Mouse (Mus musculus): ENCODE results near the gene Knstrn.

Knstrn gene

DNA sequence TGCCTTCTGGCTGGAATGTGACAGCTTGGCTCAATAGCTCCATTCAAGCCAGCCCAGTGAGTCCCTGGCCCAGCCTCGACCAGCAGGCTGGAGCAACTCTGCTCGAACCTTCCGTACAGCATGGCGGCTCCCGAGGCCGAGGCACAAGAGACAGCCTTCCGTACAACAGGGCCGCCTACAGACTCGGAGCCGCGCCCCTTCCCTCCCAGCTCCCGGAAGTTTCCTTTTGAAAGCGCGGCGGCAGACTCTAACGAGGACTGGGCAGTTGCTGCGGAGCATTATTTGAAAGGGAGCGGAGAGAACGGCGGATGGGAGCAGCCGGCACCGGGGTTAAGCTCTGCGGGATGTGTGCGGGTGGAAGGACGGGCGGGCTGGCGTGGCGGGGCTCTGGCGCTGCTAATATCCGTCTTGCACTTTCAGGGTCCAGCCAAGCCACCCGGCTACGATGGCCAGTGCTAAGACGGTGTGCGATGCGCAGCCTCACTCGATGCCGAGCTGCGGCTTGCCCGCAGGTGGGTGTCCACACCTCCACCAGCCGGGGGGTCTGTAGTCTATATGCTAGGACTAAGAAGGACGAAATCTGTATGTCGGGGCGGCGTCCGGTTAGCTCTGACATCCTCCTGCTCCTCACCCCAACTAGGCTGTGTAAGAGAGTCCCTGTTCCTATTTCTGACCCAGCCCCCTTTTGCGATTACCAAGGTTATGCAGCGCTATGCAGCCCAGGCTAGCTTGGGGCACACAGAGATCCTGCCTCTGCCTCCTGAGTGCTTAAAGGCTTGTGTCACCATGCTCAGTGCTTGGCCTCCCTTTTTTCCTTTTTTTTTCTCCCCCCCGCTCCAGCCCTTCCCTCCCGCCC lies at the start of gene Knstrn:
Gene Knstrn (plus strand): TSS at position 23 of the 856 bp plus-strand sequence.
- peak; percentile 77 to 84 for DNase-seq (ENCODE audit: low spot score in 2 of 2)

DNA sequence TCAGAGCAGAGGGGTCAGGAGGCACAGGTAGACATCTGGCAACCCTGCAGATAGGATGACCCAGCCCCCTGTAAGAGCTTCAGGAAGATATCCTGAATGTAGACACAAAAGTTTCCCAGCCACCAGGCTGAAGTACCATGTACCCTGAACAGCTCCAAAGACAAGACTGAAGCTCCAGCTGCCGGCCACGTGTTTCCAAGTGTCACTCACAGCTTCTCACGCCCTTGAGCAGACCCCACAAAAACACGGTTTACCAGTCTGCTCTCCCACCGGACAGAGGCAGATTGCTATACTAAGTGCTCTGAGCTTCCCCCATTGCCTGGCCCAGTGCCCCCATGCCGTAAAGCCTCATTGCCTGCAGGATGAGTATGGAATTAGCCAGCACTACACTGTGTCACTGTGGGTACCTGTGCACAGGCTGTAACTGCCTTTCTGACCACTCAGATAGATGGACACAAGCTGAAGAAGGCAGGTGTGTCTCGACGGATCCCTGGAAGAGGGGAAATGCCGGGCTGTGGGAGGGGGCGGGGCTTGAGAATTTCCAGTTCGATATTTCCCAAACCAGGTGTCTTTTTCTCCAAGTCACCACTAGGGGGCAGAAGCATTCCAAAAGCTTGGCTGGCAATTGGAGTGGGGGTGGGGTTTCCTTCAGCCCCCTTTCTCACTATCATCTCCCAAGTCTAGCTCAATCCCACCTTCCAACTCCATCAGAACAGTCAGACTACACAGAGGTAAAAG lies 49.5 kb upstream of the Knstrn start:
- DNase-seq (ENCODE audit: low spot score in 2 of 2) = no peak

DNA sequence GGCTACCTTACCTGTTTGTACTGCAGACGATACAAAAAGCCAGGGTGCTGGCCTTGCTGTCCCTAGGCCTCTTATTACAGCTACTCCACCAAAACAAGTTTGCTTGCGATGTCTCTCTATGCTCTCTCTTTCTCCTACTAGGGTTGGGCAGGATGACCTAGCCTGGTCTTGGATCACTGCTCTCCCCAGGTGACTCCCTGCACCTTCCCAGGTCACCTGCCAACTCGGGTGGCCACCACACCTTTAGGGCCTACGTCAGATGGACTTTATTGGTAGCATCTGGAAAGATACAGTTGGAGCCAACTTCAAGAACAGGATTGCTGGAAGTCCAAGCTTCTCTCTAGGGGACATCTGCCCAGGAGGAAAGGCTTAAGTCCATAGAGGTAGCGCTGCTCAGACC lies 48.9 kb upstream of the Knstrn start:
- no peak for DNase-seq (ENCODE audit: low spot score in 2 of 2)

DNA sequence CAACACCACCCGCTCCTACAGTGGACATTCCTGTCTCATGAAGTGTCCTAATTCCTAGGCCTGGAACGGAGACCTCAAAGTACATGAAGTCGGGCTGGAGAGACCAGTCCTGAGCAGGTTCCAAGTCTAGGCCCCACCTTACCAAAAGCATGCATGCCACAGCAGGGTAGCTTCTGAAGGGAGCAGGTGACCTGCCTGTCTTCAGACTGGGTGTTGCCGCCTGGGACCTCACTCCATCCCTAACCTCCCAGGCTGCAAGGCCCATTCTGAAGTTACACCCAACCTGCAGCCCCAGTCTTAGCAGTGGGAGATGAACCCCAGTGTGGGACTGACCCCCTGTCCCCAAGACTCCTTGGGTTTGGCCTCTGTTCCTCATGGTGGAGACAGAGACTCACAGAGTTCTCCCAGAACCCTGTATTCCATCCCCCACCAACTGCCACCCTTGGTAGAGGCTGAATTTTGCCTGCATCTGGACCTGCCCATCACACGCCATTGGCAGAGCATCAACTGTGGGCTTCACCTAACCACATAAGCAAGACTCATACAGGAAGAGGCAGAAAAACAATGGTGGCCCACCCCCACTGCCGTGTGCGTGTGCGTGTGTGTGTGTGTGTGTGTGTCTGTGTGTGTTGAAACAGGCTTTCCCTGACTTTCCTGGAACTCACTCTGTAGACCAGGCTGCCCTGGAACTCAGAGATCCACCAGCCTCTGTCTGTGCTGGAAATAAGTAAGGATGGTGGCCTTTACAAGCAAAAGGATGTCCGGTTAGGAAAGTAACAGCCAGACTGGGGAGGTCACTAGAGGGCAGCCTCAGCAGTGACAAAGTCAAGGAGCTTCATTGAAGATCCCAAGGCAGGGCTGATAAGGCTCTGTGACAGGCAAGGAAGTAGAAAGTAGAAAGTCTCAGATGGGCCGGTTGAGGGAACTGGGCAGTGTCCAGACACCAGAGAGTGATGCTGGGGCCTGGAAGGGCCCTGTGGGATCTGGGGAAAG lies 47.5 kb upstream of the Knstrn start:
- no peak for DNase-seq (ENCODE audit: low spot score in 2 of 2)

DNA sequence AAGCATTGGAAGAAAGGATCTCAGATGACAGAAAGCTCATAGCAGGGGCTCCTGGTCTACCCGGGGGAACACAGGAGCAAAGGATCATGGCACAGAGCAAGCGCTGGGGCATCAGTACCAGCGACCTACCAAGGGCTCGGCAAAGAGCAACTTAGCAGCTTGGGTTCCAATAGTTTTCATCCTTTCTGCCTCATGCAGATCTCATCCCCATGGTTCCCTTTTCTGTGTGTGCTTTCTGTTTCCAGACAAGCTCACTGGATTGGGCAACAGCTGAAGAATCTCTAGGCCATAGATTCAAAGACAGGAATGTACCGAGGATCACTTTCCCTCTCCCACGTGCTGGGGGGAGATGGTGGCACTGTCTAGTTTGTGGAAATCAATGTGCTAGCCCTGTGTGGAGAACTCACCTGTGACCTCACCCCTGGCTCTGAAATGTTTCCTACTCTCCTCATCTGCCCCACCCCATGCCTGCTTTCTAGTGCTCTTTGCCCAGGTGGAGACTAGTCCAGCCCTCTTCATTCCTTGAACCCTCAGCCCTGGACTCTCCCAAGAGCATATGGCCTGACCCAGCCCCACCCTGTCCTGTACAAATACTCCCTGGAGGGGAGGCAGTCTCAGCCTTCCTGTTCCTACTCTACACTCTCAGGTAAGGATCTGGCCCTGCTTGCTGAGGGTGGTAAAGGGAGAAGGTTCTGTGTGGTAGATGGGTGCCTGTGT lies 41.5 kb upstream of the Knstrn start, which contains the start of gene Phgr1:
Gene Phgr1 (plus strand): TSS at position 612 of the 717 bp plus-strand sequence.
- DNase-seq (ENCODE audit: low spot score in 2 of 2) = no peak

DNA sequence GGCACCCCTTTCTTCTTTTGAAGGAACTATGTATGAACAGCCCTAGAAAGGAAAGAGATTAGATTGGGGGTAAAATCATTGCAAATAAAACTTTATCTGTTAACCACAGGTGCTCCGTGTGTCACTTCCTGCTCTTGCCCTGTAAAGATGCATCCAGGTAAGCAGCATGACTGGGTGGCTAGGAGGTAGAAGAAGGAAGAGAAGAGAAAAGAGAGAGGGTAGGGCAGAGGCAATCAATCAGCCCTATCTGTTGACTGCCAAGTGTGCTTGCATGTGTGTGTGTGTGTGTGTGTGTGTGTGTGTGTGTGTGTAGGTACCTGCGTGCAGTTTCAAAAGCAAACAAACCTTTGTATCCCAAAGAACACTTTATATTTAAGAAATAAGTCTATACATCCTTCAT lies 39.3 kb upstream of the Knstrn start:
- DNase-seq (ENCODE audit: low spot score in 2 of 2) = no peak

DNA sequence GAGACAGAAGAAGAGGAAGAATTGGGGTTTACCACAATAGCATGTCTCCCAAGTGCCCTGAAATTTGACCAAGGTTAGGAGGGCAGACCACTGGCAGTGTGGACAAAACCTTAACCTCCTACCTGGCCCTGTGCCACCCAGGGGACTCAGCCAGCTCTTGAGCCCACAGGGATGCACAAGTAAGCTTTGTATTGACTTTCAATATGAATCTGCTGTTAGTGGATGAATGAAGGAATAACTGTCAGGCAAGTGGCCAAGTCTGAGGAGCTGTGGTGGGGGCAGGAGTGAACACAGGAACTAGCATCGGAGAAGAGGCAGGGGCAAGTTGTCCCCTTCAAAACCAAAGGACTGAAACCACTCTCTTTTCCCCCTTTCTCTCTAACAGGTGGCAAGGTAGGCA lies 38.4 kb upstream of the Knstrn start:
- DNase-seq (ENCODE audit: low spot score in 2 of 2) = no peak

DNA sequence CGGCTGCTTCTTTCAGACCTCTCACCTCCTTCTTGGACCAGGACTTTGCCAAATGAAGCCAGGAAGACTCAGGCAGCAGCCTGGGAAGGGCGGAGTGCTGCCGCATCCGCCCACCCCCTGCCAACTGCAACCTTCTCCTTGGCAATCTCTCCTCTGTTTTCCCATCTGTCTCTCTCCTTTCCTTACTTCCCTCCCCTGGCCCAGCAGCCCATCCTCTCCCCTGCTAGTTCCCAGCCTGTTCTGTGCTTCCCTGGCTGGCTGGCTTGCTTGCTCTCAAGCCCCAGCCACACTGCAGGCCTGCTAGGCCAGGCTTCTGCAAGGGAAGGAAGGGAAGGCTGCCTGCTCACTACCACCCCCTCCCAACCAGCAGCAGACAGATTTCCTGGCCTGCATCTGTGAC lies 38.0 kb upstream of the Knstrn start:
- no peak for DNase-seq (ENCODE audit: low spot score in 2 of 2)

DNA sequence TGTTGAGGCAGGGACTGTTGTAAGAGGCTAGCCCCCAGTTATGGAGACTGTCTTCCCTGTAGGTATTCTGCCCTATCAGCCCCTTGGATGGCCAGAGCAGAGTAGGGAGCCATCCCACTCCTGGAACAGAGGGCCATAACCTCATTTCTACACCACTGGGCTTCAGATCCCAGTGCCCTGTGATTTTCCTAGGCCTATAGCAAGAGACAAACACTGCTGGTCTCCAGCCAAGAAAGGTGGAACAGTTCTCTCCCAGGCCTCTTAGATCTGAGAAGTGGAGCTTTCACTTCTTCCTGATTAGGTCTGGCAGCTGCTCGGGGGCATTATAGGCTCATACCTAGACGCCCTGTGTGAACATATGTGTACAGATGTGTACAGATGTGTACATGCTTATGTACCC lies 37.5 kb upstream of the Knstrn start:
- no peak for DNase-seq (ENCODE audit: low spot score in 2 of 2)

DNA sequence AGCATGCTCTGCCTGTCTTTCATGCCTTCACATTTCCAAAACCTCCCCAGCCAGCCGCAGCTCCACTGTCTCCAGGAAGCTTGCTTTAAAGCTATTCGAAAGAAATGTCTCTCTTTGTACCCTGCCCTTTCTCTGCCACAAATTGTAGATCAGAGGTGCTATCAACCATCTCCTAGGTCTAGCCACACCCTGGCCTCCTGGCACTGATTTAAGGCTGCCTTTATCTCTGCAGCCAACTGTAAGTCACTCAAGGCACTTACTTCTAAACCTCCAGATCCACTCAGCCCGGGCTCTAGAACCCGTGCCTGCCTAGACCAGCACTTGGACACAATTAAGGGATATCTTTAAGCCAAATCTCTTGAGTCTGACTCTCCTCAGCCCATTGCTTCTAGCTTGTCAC lies 35.4 kb upstream of the Knstrn start:
- DNase-seq (ENCODE audit: low spot score in 2 of 2) = no peak

DNA sequence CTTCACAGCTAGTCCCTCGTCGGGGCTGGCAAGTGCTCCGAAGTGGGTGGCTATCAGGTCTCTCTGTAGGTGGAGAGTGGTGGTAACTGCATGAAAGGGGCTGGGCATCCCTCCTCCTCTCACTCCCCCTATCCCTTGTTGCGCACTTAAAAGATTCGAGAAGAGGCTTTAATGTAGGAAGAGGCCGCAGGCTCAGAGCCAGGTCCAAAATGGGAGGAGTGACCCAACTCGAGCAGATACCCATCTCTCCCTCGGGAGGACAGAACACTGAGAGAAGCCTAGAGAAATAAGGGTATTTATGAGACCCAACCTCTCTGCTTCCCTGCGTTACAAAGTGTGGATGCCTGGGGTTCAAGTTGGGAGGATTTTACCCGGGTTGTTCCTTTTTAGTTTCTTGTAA lies 34.7 kb upstream of the Knstrn start:
- no peak for DNase-seq (ENCODE audit: low spot score in 2 of 2)

DNA sequence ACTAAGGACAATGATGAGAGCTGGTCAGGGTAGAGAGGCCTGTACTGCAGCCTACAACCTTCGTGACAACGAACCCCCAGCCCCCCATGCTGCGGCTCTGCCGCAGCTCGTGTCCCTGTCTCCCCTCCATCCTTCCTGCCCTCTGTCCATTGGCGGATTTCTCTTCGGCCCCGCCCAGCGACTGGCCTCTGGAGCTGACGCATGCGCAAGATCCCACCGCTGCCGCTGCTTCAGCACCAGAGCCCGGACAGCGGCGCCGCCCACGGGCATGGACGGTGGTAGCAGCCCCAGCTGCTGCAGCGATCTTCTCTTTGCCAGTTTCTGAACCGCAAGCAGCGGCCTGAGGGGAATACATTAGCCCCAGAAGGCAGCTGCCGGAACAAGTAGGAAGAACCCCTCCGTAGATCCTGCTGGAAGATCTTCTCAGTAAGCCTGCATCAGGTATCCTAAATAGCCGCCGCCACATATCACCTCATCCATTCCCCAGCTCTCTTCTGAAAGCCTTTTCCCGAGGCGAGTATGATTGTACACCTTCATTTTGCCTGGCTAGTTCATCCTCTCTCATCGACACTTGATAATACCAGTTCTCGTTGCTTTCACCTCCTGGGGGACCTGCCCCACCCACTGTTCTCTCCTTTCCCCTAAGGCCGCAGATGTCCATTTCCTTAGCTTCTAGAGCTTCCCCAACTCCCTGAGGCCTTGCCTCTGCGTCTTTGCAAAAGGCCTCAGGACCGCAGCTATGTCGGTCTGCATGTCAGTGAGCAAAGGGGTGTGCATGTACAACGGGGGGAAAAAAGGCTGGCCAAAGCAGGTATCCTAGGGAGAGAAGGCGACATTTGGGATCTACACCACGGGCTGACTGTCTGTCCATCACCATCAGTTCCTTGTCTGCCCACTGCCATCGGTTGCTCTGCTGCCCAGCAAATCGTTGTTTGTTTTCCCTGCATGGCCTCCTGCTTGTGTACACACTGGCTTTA lies 34.0 kb upstream of the Knstrn start, which contains the start of gene Disp2:
Gene Disp2 (plus strand): TSS at position 216 of the 977 bp plus-strand sequence.
- DNase-seq (ENCODE audit: low spot score in 2 of 2) = peak; percentile 87 to 92

DNA sequence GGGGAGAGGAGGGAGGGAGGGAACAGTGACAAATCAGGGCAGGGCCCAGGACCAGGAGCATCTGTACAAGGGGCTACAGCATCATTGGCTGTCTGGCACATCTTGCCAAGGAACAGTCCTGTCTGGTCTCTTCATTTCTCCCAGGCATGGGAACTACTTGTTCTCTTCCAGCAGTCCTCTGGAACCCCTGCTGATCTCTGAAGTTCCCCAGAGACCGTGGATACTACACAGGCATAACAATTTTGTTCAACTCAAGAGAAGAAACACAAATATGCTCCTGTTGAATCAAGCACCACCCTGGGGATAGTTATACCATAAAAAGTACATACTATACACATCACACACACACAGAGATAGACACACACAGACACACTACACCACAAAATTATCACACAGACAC lies 32.7 kb upstream of the Knstrn start:
- no peak for DNase-seq (ENCODE audit: low spot score in 2 of 2)

DNA sequence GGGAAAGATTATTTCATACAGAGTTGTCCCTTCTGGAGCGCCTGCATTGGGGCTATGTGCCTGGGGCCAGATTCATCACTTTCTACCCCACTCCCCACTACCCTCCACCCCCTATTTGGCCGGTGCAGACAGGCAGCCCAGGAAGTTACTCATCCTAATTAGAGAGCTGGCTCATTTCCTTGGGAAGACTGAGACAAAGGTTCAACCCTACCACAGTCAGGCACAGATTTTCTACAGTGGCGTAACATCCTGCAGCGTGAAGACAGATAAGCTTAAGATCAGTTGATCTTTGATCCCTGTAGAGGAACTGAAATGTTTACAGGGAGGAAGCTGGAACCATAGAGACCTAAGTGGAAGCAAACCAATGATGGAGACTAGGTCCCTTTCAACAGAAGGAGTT lies 31.5 kb upstream of the Knstrn start:
- DNase-seq (ENCODE audit: low spot score in 2 of 2) = no peak

DNA sequence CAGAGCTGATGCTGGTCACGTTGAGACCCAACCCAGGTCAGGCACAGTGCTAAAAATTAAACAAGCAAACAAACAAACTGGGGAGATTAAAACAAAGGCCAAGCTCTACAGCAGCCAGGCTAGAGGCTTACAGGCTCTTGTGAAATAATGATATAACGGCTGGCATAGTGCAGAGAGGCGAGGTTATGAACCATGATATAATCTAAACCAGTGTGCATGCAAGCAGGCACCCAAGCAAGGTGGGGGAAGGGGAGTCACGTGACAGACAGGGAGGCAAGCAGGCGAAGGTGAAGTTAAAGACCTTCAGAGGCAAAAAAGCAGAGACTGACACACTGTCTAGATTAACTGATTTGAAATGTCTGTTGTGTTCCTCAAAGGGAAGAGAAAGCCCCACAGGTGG lies 30.7 kb upstream of the Knstrn start:
- no peak for DNase-seq (ENCODE audit: low spot score in 2 of 2)

DNA sequence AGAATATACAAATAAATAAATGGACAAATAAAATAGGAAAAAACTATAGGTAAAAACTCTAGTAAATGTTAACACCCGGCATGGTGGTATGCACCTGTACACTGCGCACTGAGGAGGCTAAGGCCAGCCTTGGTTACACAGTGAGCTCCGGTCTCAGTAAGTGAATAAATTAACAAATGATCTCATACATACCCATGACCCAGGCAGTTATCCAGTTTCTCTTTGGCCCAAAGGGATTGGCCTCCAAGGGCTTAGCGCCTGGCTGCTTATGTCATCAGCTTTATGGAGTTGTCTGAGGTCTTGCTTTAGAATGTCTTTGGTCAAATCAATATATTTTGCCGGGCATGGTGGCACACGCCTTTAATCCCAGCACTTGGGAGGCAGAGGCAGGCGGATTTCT lies 30.1 kb upstream of the Knstrn start:
- DNase-seq (ENCODE audit: low spot score in 2 of 2) = no peak

DNA sequence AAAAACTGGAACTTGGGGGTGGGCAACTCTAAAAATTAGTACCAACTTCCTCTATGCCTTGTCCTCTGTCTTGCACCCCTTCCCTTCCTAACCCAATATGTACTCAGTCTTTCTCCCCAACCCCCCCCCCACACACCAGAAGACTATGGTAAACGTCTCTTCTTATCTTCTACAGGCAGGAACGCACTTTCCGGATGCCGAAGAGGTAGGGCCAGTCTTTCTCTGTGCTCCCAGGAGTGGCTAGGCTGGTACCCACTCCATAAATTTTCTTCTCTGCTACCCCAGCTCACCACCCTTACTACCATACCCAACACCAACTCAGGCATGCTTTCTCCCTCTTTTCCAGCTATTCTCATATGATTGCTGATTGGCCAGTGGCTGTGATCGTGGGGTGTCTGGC lies 27.3 kb upstream of the Knstrn start:
- DNase-seq (ENCODE audit: low spot score in 2 of 2) = no peak

DNA sequence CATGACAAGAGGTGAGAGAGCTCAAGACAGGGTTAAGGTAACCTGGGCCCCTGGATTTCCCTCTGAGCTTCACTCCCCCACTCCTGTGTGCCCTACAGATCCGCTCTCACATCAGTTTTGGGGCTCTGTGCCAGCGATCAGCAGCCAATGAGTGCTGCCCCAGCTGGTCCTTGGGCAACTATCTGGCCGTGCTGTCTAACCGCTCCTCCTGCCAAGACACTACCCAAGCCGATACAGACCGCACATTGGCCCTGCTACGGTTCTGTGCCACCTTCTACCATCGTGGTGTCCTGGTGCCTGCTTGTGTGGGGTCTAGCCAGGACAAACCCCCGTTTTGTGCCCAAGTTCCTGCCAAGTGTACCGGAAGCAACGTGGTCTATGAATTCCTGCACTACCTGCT lies 24.3 kb upstream of the Knstrn start:
- DNase-seq (ENCODE audit: low spot score in 2 of 2) = no peak

DNA sequence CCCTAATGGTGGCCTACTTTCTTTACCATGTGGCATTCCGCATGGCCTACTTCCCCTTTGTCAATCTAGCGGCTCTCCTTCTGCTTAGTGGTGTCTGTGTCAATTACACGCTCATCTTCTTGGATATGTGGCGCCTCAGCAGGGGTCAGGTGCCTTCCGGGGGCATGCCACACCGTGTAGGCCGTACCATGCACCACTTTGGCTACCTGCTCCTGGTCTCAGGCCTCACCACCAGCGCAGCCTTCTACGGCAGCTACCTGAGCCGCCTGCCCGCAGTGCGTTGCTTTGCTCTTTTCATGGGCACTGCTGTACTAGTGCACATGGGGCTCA lies 23.6 kb upstream of the Knstrn start:
- DNase-seq (ENCODE audit: low spot score in 2 of 2) = no peak
